Mouse (Mus musculus) ovary, postnatal 10 days (tissue): ENCODE measurements around the gene Fer.

Source experiments
- DNase-seq: peaks from one replicate; pipeline ENCODE4 v3.0.0; 2022; ENCODE audit warnings: low spot score

Fer gene

DNA sequence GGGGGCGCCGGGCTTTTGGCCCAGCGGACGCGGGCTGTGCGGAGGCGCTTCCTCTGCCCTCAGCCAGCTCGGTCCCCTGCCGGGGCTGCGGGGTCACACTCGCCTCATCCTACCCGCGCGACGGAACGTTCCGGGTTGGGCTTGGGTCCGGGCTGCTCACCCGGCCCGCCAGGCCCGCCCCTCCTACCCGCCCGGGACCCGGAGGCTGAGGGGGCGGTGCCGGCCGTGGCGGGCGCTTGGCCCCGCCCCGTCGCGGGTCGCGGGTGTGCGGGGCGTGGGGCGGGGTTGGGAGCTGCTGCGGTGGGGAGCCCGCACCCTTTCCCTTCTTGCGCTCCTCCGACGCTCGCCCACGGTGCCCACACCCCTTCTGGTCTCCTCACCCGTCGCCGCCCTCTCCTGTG, 1.3 kb downstream of the Fer start:
- DNase-seq = peak; percentile 52

DNA sequence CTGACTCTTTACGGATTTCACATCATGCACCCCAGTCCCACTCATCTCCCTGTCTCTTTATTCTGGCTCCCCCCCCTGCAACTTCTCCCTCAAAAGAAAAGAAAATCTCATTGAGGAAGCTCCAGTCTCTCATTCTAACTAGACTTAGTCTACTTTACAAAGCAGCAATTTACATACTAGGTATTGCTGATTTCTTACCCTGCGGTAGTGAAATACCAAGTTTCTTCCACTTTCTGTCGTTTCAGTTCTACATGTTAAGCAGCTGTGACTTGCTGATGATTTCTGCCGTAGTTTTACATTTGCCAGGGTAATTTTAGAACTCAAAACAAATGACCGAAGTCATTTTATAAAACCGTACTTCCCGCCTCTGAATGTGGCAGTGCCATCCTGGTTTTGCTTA, 8.9 kb downstream of the Fer start:
- no peak for DNase-seq

DNA sequence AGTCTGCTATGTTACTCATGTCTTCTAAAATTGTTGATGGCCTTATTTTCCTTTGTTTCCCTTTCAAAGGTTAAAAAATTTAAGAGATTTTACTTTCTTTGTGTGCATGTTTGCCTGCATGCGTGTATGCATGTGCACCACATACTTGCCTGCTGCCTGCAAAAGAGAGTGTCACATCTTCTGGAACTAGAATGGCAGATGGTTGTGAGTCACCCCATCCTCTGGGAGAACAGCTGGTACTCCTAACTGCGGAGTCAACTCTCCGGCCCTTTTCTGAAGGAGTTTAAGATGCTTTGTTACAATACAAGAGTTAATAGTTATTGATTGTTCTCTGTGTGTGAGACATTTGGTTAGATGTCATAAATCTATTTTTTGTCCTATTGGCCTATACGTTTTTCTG, 16.0 kb downstream of the Fer start:
- no peak for DNase-seq

DNA sequence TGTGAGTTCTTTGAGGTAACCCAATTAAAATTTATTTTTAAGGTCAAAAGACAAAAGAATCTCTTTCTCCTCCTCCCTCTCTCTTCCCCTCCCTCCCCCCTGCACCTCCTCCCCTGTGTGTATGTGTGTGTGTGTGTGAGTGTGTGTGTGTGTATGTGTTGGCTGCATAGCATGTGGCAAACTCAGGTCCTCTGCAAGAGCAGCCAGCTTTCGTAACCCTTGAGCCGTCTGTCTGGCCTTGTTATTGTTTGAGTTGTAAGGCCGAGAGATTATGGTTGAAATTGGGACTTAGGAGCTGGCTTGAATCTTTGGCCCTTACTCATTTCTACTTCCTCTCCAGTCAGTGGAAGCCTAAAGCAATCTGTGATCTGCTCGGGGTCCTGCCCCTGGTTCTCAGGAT, 17.1 kb downstream of the Fer start:
- DNase-seq = no peak

DNA sequence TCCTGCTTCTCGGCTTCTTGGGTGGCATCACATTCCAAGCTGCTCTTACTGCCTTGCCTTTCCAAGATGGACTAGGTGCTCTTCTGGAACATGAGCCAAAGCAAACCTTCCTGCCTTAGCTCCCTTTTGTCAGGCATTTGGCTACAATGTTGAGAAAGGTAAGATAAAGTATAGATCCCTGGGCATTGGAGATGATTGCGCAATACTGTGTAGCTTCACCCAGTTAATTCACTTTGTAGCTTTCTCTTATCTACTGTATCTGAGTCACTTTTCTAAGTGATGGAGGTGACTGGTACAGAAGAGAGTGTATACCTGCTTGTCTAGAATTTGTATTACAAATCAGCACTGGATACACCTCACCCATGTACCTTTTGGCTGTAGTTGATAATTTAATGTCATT, 24.1 kb downstream of the Fer start:
- no peak for DNase-seq

DNA sequence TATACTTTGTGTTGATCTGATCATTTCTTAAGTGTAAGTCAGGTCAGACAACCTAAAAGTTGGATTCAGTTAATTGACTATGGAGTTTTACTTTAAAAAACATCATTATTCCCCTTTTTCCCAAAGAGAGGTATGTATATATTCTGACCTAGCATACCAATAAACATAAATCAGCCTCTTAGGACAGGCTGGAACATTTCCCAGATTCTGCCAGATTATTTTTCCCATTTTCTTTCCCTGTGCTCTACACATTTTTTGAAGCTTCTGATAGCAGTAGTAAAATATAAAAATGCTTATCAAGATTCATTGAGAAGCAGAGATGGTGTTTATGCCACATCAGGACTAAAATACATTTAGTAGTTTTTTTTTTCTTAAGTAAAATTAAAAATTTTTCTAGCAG, 27.7 kb downstream of the Fer start:
- no peak for DNase-seq

DNA sequence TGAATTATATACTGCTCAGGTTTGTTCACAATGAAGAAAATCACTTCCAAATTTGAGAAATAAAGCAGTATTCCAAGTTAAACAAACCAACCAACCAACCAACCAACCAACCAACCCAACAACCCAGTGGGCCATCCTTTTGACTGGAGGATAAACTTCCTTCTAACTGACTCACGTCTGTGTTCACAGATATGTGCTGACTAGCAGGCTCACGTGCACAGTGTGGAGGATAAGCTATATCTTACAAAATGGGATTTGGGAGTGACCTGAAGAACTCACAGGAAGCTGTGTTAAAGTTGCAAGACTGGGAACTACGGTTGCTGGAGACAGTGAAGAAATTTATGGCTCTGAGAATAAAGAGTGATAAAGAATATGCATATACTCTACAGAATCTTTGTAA, 33.0 kb downstream of the Fer start:
- no peak for DNase-seq

DNA sequence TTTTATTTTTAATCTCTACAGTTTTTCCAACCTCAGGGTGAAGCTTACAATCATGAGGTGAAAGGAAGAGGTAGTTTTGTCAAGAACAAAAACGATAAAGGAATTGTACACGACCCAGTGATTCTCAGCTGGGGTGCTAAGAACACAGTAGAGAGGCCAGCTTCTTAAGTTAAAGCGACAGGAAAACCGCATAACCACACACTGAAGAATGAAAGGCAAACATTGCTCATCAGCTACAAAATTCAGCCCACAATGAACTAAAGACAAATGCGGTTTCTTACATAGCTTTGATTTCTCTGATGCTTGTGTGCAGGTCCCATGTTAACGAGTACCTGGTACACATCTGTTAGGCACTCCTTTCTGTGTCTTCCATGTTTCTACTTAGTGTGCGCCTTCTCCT, 34.2 kb downstream of the Fer start:
- DNase-seq = no peak

DNA sequence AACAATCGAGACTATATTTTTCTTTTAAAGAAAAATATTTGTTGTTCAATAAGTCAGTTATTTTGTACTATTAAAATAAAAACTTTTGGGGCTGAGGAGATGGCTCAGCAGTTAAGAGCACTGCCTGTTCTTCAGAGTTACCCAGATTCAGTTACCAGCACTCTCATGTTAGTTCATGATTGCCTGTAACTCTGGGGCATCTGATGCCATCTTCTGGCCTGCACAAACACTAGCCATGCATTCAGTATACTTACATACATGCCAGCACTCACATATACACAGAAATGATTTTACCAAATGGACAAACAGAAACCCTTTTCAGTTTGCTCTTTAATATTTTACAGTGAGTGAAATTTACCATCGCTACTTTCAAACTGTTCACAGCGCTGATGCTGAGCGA, 46.4 kb downstream of the Fer start:
- no peak for DNase-seq

DNA sequence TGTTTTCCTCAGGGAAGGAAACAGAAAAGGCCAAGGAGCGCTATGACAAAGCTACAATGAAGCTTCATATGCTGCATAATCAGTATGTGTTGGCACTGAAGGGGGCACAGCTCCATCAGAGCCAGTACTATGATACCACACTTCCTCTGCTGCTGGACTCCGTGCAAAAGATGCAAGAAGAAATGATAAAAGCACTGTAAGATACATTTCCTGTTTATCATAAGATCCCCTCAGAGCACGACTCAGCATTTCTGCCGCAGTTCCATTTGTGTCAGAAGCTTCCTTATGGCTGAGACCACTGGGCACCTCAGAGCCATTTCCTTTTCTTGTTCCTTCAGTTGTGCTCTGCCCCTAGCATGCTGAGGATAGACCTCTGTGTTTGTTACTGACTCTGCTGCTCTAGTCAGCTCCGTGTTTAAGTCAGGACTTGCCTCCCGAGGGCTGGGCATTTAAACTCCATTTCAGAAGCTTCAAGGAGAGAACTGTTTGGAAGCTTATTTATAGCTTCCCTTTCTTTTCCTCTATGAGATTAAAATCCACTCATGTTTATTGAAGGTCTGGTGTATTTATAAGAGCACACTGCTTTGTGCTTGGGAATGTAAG, 58.8 kb downstream of the Fer start:
- DNase-seq = no peak

DNA sequence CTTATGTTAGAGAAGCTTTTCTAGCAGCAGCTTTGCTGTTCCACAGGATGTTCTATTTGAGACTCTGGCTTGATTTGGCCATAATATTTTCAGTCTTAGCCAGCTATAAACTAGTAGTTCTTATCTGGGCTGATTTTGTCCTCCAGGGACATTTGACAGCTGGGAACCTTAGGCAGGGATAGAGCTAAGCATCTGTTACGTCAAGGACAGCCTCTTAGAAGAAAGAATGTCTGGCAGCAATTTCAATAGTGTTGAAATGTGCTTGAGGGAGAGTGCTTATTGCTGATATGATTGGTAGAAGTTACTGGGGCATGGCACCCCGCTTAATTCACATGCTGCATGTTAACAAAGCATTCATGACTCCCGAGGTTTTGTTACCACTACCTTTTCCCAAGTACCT, 62.7 kb downstream of the Fer start:
- DNase-seq = no peak

DNA sequence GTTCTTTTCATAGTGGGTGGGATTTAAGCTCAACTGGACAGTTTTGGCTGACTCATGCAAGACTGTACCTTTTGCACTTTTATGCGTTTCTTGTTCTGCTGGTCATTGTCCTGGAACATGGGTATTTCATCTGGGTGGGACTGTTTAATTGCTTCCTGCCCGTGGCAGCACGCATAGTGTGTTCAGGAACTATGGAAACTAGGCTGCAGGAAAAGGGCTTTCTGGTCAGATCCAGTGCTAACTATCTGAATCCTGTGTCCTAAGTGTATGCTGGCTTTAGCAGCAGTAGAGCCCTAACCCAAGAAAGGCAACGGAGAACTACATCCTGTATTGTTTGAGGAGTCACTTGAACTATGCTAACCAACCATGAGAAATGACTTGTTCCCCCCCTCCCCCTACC, 67.8 kb downstream of the Fer start:
- DNase-seq = no peak

DNA sequence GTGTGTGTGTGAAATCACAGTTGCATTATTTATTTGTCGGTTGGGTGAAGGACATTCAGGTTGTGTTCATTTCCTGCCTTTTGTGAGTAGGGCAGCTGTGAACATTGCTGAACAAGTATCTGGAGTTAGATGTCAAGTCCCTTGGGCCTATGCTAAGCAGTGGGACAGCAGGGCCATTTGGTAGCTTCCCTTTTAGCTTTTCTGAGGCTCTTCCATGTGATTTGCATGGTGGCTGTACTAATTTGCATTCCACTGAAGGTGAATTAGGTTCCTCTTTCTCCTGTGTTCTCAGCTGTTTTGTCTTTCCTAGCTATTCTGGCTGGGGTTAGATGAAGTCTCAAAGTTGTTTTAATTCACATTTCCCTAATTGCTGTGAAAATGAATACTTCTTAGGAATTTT, 68.7 kb downstream of the Fer start:
- no peak for DNase-seq

DNA sequence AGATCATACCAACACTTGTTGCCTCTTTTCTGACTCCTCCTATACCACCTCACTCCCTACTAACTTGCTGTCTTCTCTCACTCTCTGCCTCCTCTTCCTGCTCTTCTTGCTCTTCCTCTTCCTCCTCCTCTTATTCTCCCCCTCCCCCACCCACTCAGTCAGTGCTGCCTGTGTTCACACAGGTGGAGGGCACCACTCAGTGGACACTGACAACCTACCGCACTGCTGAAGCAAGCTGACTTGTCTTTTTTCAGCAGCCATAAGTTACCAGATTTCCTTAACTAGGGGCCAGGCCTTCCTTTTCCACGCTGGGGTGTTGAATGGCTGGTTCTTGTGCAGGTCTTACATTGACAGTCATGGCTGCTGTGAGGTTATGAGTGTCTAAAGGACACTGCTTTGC, 72.5 kb downstream of the Fer start:
- no peak for DNase-seq

DNA sequence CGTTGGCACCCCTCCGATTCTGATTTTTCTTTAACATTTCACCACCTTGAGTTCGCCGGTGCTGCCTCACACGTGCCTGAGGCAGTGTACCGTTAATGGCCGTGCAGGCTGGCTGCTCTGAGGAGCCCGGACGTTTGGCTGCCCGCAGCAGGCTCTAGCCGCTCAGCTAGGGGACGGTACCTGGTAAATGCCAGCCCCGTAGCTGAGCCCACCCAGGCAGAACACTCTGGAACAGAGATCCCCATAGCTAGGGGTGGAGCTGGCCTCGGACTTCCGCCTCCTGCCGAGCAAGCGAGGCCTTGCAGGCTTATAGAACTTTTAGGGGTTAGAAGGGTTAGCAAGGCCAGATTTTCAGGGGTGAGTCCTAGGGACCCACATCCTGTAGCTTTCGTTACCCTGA, 75.0 kb downstream of the Fer start:
- no peak for DNase-seq

DNA sequence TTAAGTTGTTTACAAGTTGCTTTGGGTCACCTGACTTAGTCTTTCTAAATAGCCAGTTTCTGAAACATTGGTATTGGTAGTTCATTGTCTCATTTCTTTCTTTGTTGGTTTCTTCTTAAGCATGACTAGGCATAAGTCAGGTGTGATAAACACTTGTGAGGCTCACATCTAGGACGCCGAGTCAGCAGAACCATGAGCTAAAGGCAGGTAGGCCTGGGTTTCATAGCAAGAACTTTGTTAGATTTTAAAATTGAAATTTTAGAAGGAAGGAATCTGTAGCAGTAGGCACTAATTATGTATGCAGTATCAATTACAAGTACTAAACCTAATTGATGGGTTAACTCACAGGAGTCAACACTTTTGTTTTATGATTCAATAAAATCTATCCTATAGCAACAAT, 83.9 kb downstream of the Fer start:
- DNase-seq = no peak

DNA sequence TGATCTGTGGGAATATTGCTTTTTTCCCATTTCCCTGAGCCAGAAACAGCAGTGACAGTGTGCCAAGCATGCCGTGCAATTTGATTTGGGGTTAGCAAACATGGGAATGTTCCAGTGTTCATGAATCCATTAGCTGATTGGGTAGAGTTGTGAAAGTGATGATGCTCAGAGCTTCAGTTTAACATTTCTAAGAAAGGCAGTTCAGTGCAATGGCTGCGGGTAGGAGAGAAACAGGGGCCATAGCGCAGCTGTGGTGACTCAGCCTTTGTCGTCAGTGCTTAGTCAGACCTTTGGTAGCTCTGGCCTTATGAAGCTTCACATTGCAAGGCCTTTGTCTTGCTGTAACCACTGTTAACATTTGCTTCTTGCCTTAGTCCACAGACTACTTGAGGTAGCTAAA, 85.9 kb downstream of the Fer start:
- DNase-seq = no peak

DNA sequence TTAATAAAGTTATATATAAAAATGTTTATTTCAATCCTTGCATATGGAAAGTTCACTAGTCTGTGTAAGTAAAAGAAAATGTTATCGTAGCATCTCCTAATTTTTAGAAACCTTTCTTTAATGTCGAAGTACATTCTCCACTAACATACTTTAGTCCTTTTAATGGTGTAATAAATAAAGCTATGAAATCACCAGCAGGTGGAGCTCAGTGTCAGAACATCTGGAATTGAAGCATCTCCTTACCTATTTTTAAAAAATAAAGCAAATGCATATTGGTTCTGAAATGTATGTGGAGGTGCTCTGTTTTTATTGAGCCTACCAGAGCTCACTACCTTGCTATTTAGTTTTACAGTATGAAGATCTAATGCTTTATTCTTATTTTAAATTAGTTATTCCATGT, 88.6 kb downstream of the Fer start:
- DNase-seq = no peak

DNA sequence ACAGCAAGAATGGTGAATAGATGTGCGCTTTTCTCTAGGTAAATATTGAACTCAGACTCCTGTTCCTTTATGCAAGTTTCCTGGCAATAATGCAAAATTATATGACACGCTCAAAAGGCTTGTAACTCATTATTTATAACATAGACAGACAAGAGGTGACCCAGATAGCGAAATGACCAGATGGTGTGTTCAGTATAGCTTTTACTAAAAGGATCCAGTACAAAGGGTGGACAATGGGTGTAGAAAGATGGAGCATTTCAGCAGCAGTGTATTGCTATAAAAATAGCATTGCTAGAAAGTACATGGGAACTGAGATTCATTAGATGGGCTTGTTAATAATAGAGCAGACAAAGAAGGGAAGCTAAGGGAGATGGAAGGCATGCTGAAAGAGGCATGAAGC, 104.2 kb downstream of the Fer start:
- DNase-seq = no peak

DNA sequence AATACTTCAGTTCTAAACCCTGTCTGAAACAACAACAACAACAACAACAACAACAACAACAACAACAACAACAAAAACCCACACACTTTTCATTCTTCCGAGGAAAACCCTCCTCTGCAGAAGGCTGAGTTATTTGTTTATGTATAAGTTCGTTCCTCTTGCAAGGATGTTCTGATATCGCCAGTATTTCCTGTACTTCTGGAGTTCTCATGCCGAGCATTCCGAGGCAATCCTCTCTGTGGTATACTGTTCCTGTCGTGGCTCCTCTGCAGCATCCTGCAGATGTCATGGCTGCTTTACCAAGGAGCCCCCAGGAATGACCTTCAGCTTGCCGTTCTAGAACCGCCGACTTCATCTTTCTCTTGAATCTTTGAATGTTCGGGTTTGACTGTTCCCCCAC, 106.6 kb downstream of the Fer start:
- no peak for DNase-seq

DNA sequence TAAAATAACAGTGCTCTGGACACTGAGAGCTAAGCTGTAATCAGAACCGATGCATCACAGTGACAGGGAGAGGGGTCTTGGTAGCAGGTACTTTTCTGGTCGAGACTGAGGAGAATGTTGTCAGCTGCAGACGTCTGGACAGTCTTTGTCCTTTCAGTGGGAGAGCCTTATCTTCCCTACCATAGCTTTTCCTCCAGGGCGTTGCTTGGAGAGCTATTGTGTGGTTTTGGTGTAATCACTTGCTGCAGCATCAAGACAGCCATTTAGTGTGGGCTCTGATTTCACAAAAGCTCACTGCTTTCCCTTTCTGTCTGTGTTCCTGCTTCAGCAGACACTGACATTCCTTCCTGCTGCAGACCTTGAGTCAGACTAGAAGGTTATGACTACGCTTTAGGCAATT, 107.4 kb downstream of the Fer start:
- DNase-seq = no peak

DNA sequence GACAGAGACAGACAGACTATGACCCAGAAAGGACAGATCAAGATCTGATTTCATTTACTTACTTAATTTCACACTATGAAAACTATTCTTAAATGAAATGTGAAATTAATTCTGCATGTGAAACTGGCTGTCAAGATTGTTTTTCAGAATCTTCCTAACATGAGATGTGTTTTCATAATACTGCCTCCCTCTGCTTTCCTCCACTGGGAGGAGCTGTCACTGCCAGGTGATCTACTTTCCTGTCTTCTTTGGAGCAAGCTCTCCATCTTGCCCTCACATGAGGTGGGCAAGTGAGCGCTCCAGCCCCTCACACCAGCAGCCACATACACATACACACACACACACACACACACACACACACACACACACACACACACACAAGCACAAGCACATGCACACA, 108.1 kb downstream of the Fer start:
- DNase-seq = no peak

DNA sequence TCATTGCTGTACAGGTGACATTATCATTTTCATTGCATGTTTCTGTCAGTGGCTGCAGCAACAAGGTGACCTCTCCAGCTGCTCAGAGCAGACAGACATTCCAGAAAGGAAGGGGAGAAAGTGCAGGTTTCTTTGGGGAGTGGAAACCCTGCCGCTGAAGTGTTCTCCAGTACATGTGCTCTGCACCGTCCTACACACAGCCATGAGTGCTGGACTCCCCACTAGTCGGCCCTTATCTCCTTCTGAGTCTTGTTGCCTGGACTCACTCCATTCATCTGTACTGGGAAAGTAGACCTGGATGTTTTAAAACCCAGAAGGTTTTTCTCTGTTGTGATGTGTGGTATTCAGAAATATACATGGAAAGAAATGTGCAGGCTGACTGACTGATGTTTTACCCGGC, 109.3 kb downstream of the Fer start:
- DNase-seq = no peak

DNA sequence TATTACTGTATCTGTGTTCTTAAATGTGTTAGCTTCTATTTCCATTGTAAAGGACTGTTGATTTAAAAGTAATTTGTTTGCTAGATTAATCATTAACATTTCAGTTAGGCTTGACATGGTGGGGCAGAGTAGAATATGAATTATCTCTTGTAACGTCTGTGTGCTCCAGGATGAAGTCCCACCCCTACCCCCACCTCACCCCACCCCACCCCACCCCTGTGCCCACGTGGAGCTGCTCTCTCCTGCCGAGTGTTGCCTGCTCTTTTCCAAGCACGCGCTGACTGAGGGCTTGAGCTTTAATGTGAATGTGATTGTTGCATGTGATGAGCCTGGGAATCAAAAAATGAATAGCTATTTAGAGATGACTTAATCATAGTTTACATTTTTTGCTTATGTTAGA, 110.9 kb downstream of the Fer start:
- DNase-seq = no peak

DNA sequence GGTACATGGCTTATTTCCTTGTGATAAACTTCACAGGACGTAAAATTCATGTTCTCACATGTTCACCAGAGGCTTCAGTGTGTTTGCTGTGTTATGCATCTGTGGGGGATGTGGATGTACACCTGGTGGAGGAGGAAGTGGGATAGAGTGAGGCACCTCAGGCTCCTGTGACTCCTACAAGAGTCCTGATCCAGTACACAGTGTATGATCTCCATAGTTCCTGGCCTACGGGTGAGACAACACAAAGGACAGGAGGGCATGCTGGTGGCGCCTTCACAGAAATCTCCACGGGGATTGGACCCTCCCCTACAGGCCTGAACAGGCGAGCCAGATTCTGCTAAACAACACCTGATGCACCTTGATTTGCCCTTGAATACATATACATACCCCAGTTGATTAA, 111.4 kb downstream of the Fer start:
- DNase-seq = no peak
